Mouse (Mus musculus) lung, postnatal 0 days (tissue): Measurements from ENCODE around the gene Cep170b. TPM values are rescaled to one million over a fixed set of nuclear protein-coding genes. Genes with fewer than 3 reads are reported as not detected.
A peak's percentile ranks its signal among the peaks of the same experiment; 100 is the strongest.

ENCODE experiments used
- ATAC-seq: fragments of 200-750 bp; cut with Nextera tagmentation; 2 replicates; pipeline ENCODE4 v1.8.0; 2017; ENCODE audit warnings: moderate library complexity
- DNase-seq: peaks from one replicate; pipeline ENCODE4 v3.0.0-alpha.2; 2016; ENCODE audit warnings: low spot score
- H3K27ac ChIP-seq: fragments of 300-500 bp; sonication (generic); 2 replicates; pipeline ENCODE4 v1.5.1; 2014; ENCODE audit warnings: antibody characterized with exemption, mild to moderate bottlenecking, low read length, mixed read lengths
- H3K27me3 ChIP-seq: fragments of 300-500 bp; sonication (generic); replicated peaks from 2 replicates; pipeline ENCODE4 v1.6.1; 2014; ENCODE audit warnings: low read length, mixed read lengths; ENCODE audit not compliant: insufficient read depth
- H3K36me3 ChIP-seq: fragments of 300-500 bp; sonication (generic); 2 replicates; pipeline ENCODE4 v1.6.1; 2014; ENCODE audit warnings: low read length, mixed read lengths; ENCODE audit not compliant: insufficient read depth
- H3K4me1 ChIP-seq: fragments of 300-500 bp; sonication (generic); 2 replicates; pipeline ENCODE4 v1.6.1; 2014; ENCODE audit warnings: antibody characterized with exemption, low read depth, low read length, mixed read lengths; ENCODE audit not compliant: insufficient read depth
- H3K4me2 ChIP-seq: fragments of 300-500 bp; sonication (generic); replicated peaks from 2 replicates; pipeline ENCODE4 v1.6.1; 2014; ENCODE audit warnings: low read depth, mild to moderate bottlenecking, low read length, moderate library complexity, mixed read lengths
- H3K4me3 ChIP-seq: fragments of 300-500 bp; sonication (generic); 2 replicates; pipeline ENCODE4 v1.5.1; 2014; ENCODE audit warnings: low read depth, low read length
- H3K9ac ChIP-seq: fragments of 300-500 bp; sonication (generic); replicated peaks from 2 replicates; pipeline ENCODE4 v1.6.1; 2014; ENCODE audit warnings: low read depth, mild to moderate bottlenecking
- H3K9me3 ChIP-seq: fragments of 300-500 bp; sonication (generic); 2 replicates; pipeline ENCODE4 v1.6.1; 2016; ENCODE audit warnings: low read length, mixed read lengths
- CTCF ChIP-seq: IDR thresholded peaks from 2 replicates; pipeline ENCODE4 v1.5.1; 2016; ENCODE audit warnings: antibody characterized with exemption, mild to moderate bottlenecking
- EP300 ChIP-seq: IDR thresholded peaks from 2 replicates; pipeline ENCODE4 v1.6.1; 2016; ENCODE audit warnings: antibody characterized with exemption, mild to moderate bottlenecking, control low read depth
- WGBS: fragments of 180-500 bp; shearing (Covaris S2); extraction: QIAGEN DNeasy Blood & Tissue Kit; methylation state at CpG from one replicate; pipeline ENCODE4 v1.1.7; 2014; 5-methylcytosine and 5-hydroxymethylcytosine counted together
- microRNA-seq: library from miRNA; unstranded; fragments of <30 nt; microRNA quantifications from one replicate; pipeline ENCODE4, GENCODE M21; 2016
- polyA plus RNA-seq: library from polyadenylated mRNA; unstranded; fragments of >200 nt; fragmentation: Nextera tagmentation; extraction: Ambion mirVana; gene quantifications from 2 replicates; pipeline ENCODE4 v1.2.1, GENCODE M21; 2015

Cep170b gene
- polyA plus RNA-seq, 1 experiment from 2014 or later, result 17.5 TPM

DNA sequence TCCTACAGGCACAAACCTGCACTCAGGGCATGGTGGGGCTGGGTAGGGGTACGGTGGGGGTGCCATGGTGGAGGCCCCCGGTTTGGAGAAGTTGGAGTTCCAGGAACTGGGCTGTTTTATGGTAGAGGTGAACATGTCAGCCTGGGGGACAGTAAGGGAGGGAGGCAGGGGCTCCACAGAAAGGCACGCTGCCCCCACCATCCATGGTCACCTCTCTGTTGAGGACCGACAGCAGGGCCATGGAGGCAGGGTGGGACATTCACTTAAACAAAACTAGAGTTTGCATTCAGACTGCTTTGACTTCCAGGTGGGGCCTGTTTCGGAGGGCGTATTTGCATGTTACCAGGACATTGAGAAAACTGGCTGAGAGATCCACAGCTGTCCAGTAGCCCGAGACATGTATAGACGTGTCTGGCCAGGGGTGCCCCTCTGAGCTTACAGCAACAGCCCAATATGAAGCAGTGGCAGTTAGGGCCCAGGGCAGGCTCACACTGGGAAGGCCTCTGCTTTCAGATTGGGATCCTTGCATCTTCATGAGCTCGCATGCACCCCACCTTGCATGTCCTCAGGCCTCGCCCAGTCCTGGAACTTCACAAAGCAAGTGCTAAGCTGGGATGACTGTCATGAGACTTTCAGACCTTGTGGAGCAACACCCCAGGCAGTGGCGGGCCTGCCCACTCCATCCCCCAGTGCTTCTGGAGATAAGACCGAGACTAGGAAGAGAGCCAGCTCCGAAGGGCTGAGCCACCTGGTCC is 73.5 kb downstream of the Cep170b start:
- Histone ChIP-seq H3K27ac (peak overlapping the region; percentile 71), H3K4me1 (peaks cover 28% of the 10 kb centered on the region; the same call in 1 of the 2 replicates), H3K27me3 (no peaks in the 10 kb centered on the region), H3K9ac (no peak overlapping the region), H3K36me3 (no peaks in the 10 kb centered on the region), H3K9me3 (no peaks in the 10 kb centered on the region), H3K4me2 (peak overlapping the region; percentile 22; the same call in 1 of the 2 replicates), H3K4me3 (no peak overlapping the region)
- 60% methylated on average over 13 of the region's 13 CpGs for whole genome bisulfite sequencing
- ATAC-seq (peak; percentile 56), DNase-seq (peak; percentile 84)
- TF ChIP-seq EP300 (peak; percentile 47; the same call in 1 of the 2 replicates), CTCF (no peak)

GRCm38 (mm10) chr12:112794356-112794816 is 74.1 kb downstream of the Cep170b start:
- Histone ChIP-seq H3K36me3 (no peaks in the 10 kb centered on the region), H3K9ac (no peak overlapping the region), H3K9me3 (no peaks in the 10 kb centered on the region), H3K4me3 (no peak overlapping the region), H3K4me1 (peaks cover 28% of the 10 kb centered on the region; the same call in 1 of the 2 replicates), H3K27ac (peak overlapping the region; percentile 71), H3K4me2 (peak overlapping the region; percentile 22; the same call in 1 of the 2 replicates), H3K27me3 (no peaks in the 10 kb centered on the region)
- TF ChIP-seq CTCF, result no peak
- TF ChIP-seq EP300, result no peak
- 8% methylated on average over 7 of the region's 7 CpGs for WGBS
- DNase-seq, result no peak
- no peak for ATAC-seq

DNA sequence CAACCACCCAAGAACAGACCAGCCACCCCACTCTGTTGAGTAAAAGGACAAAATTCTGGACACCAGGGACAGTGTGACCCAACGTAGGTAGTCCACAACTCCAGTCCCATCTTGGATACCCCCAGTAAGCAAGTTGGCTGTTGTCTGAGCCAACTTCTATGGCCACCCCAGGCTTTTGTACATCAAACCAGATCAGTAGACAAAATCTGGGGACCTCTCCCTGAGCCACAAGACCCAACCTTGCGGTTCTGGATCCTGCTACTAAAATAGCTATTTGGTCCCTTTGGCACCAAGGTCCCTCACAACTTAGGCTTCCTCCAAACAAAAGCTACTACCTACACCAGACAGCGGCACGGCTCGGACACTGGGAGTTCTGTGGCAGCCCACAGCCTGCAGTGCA is 74.7 kb downstream of the Cep170b start:
- WGBS, result 89% methylated on average over 5 of the region's 5 CpGs
- Histone ChIP-seq H3K4me2 (0 out of 2 replicates have a peak overlapping the region, but pooled peaks have one; percentile 22), H3K4me1 (peaks cover 28% of the 10 kb centered on the region; the same call in 1 of the 2 replicates), H3K27ac (peak overlapping the region; percentile 73), H3K27me3 (no peaks in the 10 kb centered on the region), H3K9me3 (no peaks in the 10 kb centered on the region), H3K4me3 (no peak overlapping the region), H3K9ac (no peak overlapping the region), H3K36me3 (no peaks in the 10 kb centered on the region)
- no peak for TF ChIP-seq EP300
- no peak for TF ChIP-seq CTCF
- ATAC-seq (no peak), DNase-seq (no peak)

DNA sequence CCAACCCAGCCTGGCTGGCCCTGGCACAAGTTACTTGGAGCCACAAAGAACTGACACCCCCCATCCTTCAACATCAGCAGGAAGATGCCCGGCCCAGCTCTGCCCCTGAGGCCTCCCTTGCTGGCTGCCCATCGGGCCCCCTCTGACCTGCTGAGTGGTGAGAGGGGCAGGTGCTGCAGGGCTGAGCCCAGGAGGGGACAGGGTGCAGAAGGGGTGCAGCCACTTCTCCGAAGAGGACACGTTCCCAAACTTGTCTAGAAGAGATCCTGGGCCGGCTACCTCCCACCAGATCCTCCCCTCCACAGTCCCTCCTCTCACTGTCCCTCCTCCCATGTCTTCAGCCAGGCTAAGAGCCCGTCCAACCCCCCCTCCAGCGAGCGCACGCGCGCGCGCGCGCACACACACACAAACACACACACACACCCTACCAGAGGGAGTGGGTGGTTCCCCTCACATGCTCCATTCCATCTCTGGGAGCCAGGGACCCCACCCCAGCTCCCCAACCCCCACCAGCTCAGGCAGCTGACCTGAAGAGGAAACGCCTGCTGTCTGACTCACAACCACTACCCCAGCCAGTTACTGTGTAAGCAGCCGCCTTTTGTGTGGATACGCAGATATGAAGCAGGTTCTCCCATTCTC is 75.3 kb downstream of the Cep170b start:
- H3K27me3 ChIP-seq, result 0 out of 2 replicates have a peak, but pooled peaks cover 1% of the 10 kb centered on the region
- DNase-seq (peak; percentile 77), ATAC-seq (peak; percentile 59)
- no peaks in the 10 kb centered on the region for H3K9me3 ChIP-seq
- peak overlapping the region; percentile 73 for H3K27ac ChIP-seq
- H3K4me3 ChIP-seq, result no peak overlapping the region
- H3K4me1 ChIP-seq, result peaks cover 28% of the 10 kb centered on the region; the same call in 1 of the 2 replicates
- no peaks in the 10 kb centered on the region for H3K36me3 ChIP-seq
- no peak overlapping the region for H3K9ac ChIP-seq
- TF ChIP-seq CTCF (no peak), EP300 (no peak)
- peak overlapping the region; percentile 22; the same call in 1 of the 2 replicates for H3K4me2 ChIP-seq
- 33% methylated on average over 18 of the region's 18 CpGs for WGBS

Small RNA genes within 50 kb of the gene (microRNA-seq; reads per million reads assigned to microRNA genes)
- not detected for gene Mir6940

Other genes with a start within 250 kb of the Cep170b start
- 0.04 TPM in 1 of 2 replicates, not detected in the other for gene A530016L24Rik, start 231.0 kb upstream of the Cep170b start, polyA plus RNA-seq
- 0.07 TPM in 1 of 2 replicates, not detected in the other for gene Tmem179, start 203.7 kb upstream of the Cep170b start, polyA plus RNA-seq
- gene Inf2, start 131.7 kb upstream of the Cep170b start, polyA plus RNA-seq, result 4.9 and 5.2 TPM in 2 replicates
- gene Adssl1, start 100.4 kb upstream of the Cep170b start, polyA plus RNA-seq, result 29.9 and 43.0 TPM in 2 replicates
- 130 and 152 TPM in 2 replicates for gene Siva1, start 75.8 kb upstream of the Cep170b start, polyA plus RNA-seq
- 78.8 and 91.3 TPM in 2 replicates for gene Akt1, start 45.6 kb upstream of the Cep170b start, polyA plus RNA-seq
- gene Zbtb42, start 41.6 kb upstream of the Cep170b start, polyA plus RNA-seq, result 14.0 and 14.6 TPM in 2 replicates
- gene Pld4, start 40.2 kb downstream of the Cep170b start, polyA plus RNA-seq, result 19.6 and 23.8 TPM in 2 replicates
- 4.8 and 4.9 TPM in 2 replicates for gene Ahnak2, start 82.2 kb downstream of the Cep170b start, polyA plus RNA-seq
- gene Clba1, start 88.5 kb downstream of the Cep170b start, polyA plus RNA-seq, result 17.8 and 19.0 TPM in 2 replicates
- 28.1 and 29.5 TPM in 2 replicates for gene Cdca4, start 109.0 kb downstream of the Cep170b start, polyA plus RNA-seq
- gene Gpr132, start 147.8 kb downstream of the Cep170b start, polyA plus RNA-seq, result 0.25 and 0.40 TPM in 2 replicates
- 6.0 and 7.7 TPM in 2 replicates for gene Jag2, start 209.3 kb downstream of the Cep170b start, polyA plus RNA-seq
- gene Nudt14, start 221.7 kb downstream of the Cep170b start, polyA plus RNA-seq, result 101 TPM in 2 replicates